Mouse (Mus musculus): ENCODE data around the gene Eml6. TPM values are rescaled to one million over a fixed set of nuclear protein-coding genes. Genes with fewer than 3 reads are reported as not detected.

The Eml6 gene
- polyA plus RNA-seq, 1 experiment from 2014 or later: 0.59 TPM

DNA sequence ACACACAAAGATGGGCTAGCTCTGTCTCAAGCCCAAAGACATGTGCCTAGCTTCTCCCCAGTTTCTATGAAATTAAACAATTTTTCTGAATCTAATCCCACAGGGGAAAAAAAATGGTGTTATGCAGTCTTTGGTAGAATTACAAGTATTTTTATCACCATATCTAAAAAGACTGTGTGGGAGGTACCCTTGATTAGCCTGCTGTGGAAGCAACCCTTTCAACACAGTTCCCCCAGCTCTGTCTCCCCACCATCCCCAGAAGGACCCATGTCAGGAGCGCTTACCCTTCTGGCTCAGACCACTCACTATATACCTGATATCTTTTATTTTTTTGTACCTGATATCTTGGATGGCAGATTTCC lies 276.4 kb downstream of the Eml6 start:
- DNase-seq (ENCODE audit: low spot score): no peak
- no peak overlapping the region for H3K27ac ChIP-seq
- peaks cover 7% of the 10 kb centered on the region; the same call in 1 of the 2 replicates for H3K4me1 ChIP-seq
- no peaks in the 10 kb centered on the region for H3K9me3 ChIP-seq
- no peaks in the 10 kb centered on the region for H3K27me3 ChIP-seq (ENCODE audit: insufficient read depth, poor library complexity, severe bottlenecking)
- H3K36me3 ChIP-seq: peaks cover 32% of the 10 kb centered on the region
- WGBS: 93% methylated on average over 1 of the region's 1 CpGs
- H3K4me3 ChIP-seq: no peak overlapping the region

DNA sequence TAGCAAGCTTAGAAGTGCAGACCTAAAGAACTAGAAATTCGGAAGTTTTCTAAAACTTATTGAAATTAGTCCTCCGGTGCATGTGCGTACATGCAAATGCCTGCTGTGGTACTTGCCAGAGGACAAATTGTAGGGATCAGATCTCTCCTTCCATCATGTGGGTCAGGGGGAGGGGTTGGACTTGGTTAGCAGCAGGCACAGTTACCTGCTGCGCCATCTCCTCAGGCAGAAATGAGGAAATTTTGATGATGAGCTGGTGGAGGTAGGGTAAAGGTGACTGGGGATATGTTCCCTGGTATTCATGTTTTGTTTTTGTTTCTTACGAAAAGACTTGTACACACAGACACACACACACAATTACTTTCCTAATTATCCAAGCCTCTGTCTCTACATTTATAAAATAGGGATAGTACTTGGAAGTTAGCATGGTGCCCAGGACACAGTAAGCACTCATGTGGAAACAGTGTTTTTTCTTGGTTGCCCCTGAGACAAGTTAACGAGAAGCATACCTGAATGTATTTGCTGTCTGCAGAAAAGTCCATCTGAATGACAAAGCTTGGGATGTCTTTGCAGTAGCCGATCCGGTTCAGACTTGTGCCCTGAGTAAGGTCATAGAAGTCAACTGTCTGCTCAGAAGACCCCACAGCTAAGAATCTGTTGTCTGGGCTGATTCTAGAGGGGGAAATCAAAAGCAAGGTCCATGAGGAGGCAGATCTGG lies 276.9 kb downstream of the Eml6 start:
- Histone ChIP-seq H3K9me3 (no peaks in the 10 kb centered on the region), H3K36me3 (peaks cover 37% of the 10 kb centered on the region), H3K27me3 (ENCODE audit: insufficient read depth, poor library complexity, severe bottlenecking) (no peaks in the 10 kb centered on the region), H3K4me1 (peaks cover 7% of the 10 kb centered on the region; the same call in 1 of the 2 replicates), H3K27ac (no peak overlapping the region), H3K4me3 (no peak overlapping the region)
- WGBS: 90% methylated on average over 8 of the region's 8 CpGs
- DNase-seq (ENCODE audit: low spot score): no peak

DNA sequence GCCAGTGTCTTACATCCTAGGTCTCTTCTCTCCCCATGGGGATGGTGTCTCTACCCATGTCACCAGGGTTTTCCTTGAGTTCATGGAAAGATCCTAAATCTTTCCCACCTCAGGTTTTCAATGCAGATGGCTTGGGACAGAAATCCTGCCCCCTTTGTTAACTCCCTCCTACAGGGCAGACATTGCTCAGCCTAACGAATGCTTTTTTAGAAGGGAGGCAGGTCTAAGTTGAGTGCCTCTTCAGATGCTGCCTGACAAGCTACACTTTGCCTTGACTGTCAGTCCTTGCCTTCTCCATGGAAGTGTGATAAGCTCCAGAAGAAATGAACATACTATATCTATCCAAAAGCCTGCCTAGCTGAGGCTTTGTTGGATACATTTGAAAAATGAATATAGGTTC lies 278.0 kb downstream of the Eml6 start:
- H3K36me3 ChIP-seq: peaks cover 47% of the 10 kb centered on the region
- no peak for DNase-seq (ENCODE audit: low spot score)
- no peak overlapping the region for H3K4me3 ChIP-seq
- peaks cover 7% of the 10 kb centered on the region; the same call in 1 of the 2 replicates for H3K4me1 ChIP-seq
- no peaks in the 10 kb centered on the region for H3K27me3 ChIP-seq (ENCODE audit: insufficient read depth, poor library complexity, severe bottlenecking)
- H3K27ac ChIP-seq: no peak overlapping the region
- H3K9me3 ChIP-seq: no peaks in the 10 kb centered on the region
- WGBS: 47% methylated on average over 1 of the region's 1 CpGs

DNA sequence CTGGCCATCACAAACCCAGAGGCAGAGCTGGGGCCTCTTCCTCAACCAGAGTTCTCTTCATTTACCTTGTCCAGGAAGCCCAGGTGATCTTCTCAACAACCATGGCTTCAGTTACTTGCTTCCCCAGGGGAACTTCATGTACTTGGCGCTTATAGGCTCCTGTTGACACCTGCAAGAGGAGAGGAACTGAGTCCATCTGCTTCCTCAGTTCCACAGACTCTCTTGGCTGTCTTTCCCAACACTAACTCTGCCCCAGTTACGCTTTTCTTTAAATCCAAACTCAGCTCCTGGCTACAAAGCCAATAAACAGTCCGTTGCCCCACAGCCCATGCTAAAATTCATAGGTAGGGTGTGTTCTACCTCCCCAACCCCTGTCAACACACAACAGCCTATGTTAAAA lies 278.5 kb downstream of the Eml6 start:
- H3K4me3 ChIP-seq: no peak overlapping the region
- H3K27ac ChIP-seq: no peak overlapping the region
- peaks cover 52% of the 10 kb centered on the region for H3K36me3 ChIP-seq
- 97% methylated on average over 3 of the region's 3 CpGs for WGBS
- no peak for DNase-seq (ENCODE audit: low spot score)
- H3K9me3 ChIP-seq: no peaks in the 10 kb centered on the region
- peaks cover 7% of the 10 kb centered on the region; the same call in 1 of the 2 replicates for H3K4me1 ChIP-seq
- H3K27me3 ChIP-seq (ENCODE audit: insufficient read depth, poor library complexity, severe bottlenecking): no peaks in the 10 kb centered on the region

DNA sequence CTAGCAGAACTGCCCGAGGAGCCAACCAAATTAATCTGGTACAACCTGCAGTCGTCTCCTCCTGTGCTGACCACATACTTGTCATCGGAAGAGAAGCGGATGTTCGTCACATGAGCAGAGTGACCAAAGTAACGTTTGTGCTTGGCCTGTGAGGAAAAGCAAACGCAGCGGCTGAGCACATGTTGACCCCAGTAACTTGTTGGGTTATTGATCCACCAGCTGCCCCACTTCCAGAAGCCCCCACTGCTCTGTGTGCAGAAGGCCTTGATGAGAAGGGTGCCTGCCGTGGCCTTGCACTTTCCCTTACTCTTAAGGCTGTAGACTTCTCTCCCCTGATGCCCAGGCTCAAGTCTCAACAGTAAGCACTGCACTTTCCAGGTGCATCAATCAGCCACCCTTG lies 279.6 kb downstream of the Eml6 start:
- H3K4me3 ChIP-seq: no peak overlapping the region
- no peaks in the 10 kb centered on the region for H3K27me3 ChIP-seq (ENCODE audit: insufficient read depth, poor library complexity, severe bottlenecking)
- H3K9me3 ChIP-seq: no peaks in the 10 kb centered on the region
- DNase-seq (ENCODE audit: low spot score): no peak
- peaks cover 62% of the 10 kb centered on the region for H3K36me3 ChIP-seq
- no peak overlapping the region for H3K27ac ChIP-seq
- peaks cover 3% of the 10 kb centered on the region; the same call in 1 of the 2 replicates for H3K4me1 ChIP-seq
- 83% methylated on average over 9 of the region's 9 CpGs for WGBS

DNA sequence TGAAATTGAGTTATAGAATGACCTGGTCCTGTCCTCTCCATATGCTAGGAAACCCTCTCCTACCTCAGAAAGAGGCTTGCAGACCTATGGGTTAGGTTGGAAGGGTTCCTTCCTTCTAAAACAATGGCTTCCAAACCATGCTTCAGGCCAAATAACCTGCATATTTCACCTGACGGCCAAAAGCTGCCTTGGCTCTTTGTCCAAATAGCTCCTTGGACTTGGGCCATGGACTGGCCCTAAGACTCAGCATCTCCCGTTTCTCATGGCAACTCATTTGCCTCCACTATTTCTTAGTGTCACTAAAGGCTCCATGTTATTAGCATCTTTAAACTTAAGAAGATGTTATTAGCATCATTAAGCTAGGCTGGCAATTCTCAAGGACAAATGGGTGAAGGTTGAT lies 280.3 kb downstream of the Eml6 start:
- H3K4me3 ChIP-seq: no peak overlapping the region
- H3K4me1 ChIP-seq: no peaks in the 10 kb centered on the region
- 83% methylated on average over 2 of the region's 2 CpGs for WGBS
- H3K36me3 ChIP-seq: peaks cover 66% of the 10 kb centered on the region
- no peaks in the 10 kb centered on the region for H3K9me3 ChIP-seq
- H3K27me3 ChIP-seq (ENCODE audit: insufficient read depth, poor library complexity, severe bottlenecking): no peaks in the 10 kb centered on the region
- DNase-seq (ENCODE audit: low spot score): no peak
- no peak overlapping the region for H3K27ac ChIP-seq

DNA sequence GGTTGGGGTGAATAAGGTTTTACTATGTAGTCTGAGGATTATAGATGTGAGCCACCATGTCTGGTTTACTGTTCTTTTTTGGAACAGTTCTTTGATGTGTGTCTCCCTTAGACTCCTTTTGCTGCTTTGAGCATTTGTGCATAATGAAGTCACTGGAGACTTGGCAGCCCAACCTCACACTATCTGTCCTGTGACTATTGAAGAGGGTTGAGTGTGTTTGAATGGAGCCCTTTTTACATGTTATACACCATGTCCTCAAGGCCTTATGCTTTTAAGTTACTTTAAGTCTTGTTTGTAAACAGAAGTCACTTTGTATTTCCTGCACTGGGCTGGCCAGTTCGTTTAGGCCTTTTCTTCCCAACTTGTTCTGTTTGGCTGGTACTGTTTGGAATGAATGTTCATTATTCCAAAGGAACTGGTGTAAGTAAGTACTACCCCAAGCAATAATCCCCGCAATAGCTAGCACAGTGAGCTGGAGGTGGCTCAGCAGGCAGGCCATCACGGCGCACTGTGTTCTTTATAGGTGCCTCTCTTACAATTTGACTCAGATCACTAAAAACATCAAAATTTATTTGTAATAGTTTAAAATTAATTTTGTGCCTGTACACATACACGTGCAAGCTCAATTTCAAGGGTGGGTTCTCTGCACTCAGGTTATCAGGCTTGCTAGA lies 280.9 kb downstream of the Eml6 start:
- H3K4me3 ChIP-seq: no peak overlapping the region
- H3K36me3 ChIP-seq: peaks cover 66% of the 10 kb centered on the region
- H3K4me1 ChIP-seq: no peaks in the 10 kb centered on the region
- no peaks in the 10 kb centered on the region for H3K27me3 ChIP-seq (ENCODE audit: insufficient read depth, poor library complexity, severe bottlenecking)
- no peak for DNase-seq (ENCODE audit: low spot score)
- no peaks in the 10 kb centered on the region for H3K9me3 ChIP-seq
- WGBS: 93% methylated on average over 5 of the region's 5 CpGs
- H3K27ac ChIP-seq: no peak overlapping the region

DNA sequence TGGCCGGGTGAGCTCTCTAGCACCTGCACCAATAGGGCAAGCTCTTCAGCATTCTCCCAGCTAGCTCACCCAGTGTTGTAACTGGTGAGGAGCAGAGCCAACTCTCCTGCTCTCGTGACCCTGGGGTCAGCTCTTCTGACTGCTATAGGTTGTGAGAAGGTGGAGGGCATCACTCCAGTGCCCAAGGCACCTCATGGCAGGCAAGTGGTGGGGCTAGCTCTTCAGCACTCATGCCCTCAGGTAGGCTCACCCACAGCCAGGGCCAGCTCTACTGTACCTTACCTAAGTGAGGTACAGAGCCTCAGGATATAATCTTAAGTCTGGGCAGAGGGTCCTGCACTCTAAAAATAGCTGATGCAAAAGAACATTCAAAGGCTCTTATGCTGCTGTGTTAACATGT lies 286.1 kb downstream of the Eml6 start:
- Histone ChIP-seq H3K27me3 (ENCODE audit: insufficient read depth, poor library complexity, severe bottlenecking) (no peaks in the 10 kb centered on the region), H3K36me3 (peaks cover 51% of the 10 kb centered on the region), H3K27ac (no peak overlapping the region), H3K4me1 (peaks cover 5% of the 10 kb centered on the region; the same call in 1 of the 2 replicates), H3K4me3 (no peak overlapping the region), H3K9me3 (no peaks in the 10 kb centered on the region)
- DNase-seq (ENCODE audit: low spot score): no peak
- 81% methylated on average over 2 of the region's 2 CpGs for WGBS

DNA sequence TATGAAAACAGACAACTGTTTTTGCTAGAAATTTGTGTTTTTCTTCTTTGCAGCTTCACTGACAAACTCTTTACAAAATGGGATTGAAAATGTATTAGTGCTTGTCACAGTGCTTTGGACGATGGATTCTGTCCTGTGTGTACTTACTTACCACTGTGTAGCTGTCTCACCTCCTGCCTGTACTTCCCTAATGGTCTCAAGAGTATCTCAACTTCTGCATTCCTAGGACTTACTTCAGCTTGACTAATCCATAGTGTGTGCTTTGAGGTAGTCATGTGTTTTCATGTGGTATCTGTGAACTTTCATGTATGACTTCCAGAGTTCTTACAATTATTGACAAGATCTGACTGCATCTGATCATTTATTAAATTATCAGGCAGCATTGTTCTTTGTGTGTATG lies 297.9 kb downstream of the Eml6 start:
- Histone ChIP-seq H3K27me3 (ENCODE audit: insufficient read depth, poor library complexity, severe bottlenecking) (no peaks in the 10 kb centered on the region), H3K9me3 (no peaks in the 10 kb centered on the region), H3K4me1 (no peaks in the 10 kb centered on the region), H3K36me3 (peaks cover 2% of the 10 kb centered on the region; the same call in 1 of the 2 replicates), H3K4me3 (no peak overlapping the region), H3K27ac (no peak overlapping the region)
- WGBS: 89% methylated on average over 1 of the region's 1 CpGs
- no peak for DNase-seq (ENCODE audit: low spot score)

DNA sequence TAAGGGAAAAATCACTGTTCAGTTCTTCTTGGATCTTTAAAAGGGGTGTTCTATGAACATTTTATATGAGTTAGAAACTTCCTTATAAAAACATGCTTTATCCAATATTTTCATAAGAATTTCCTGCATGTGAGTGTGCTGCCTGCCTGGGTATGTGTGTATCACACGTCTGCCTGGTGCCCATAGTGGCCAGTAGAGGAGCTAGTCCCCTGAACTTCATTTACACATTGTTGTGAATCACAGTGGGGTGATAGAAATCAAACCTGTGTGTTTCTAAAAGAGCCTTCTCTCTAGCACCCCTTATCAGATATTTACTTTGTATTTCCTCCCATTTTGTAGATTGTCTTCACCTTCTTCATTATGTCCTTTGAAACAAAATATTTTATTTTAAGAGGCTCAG lies 300.2 kb downstream of the Eml6 start:
- H3K4me1 ChIP-seq: no peaks in the 10 kb centered on the region
- no peak overlapping the region for H3K4me3 ChIP-seq
- 88% methylated on average over 1 of the region's 1 CpGs for WGBS
- no peaks in the 10 kb centered on the region for H3K27me3 ChIP-seq (ENCODE audit: insufficient read depth, poor library complexity, severe bottlenecking)
- peaks cover 2% of the 10 kb centered on the region; the same call in 1 of the 2 replicates for H3K36me3 ChIP-seq
- no peak for DNase-seq (ENCODE audit: low spot score)
- H3K9me3 ChIP-seq: no peaks in the 10 kb centered on the region
- no peak overlapping the region for H3K27ac ChIP-seq

DNA sequence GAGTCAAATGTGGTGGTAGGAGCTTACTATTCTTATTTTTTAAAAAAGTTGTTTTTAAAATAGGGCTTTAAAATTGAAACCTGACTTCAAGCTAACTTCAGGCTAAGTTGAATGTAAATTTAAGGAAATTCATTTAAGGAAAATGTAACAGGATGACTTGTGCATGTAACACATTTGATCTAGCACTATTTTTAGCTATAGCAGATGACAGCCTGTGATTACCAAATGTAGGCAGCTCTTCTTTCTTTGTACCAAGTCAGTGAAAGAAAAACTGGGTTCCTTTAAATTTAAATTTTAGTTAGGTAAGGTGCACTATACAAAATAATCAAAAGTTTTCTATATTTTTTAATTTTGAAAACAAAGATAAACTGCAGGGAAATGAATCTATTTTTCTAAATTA lies 300.7 kb downstream of the Eml6 start:
- peaks cover 2% of the 10 kb centered on the region; the same call in 1 of the 2 replicates for H3K36me3 ChIP-seq
- H3K4me1 ChIP-seq: no peaks in the 10 kb centered on the region
- no peak for DNase-seq (ENCODE audit: low spot score)
- no peaks in the 10 kb centered on the region for H3K27me3 ChIP-seq (ENCODE audit: insufficient read depth, poor library complexity, severe bottlenecking)
- H3K4me3 ChIP-seq: no peak overlapping the region
- no peak overlapping the region for H3K27ac ChIP-seq
- H3K9me3 ChIP-seq: no peaks in the 10 kb centered on the region

DNA sequence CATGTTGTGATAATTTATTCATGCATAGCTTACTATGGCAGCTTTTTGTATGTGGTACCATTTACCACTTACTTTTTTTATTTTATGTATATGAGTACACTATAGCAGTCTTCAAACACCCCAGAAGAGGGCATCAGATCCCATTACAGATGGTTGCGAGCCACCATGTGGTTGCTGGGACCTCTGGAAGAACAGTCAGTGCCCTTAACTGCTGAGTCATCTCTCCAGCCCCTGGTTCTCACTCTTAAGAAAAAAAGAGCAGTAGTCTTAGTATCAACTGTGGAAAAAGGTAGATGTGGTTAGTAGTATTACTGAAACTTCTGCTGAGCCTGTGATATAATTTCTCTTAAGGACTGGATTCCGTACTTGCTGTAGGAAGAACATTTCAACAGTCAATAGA lies 301.6 kb downstream of the Eml6 start:
- Histone ChIP-seq H3K27me3 (ENCODE audit: insufficient read depth, poor library complexity, severe bottlenecking) (no peaks in the 10 kb centered on the region), H3K36me3 (peaks cover 2% of the 10 kb centered on the region; the same call in 1 of the 2 replicates), H3K4me3 (no peak overlapping the region), H3K27ac (no peak overlapping the region), H3K9me3 (no peaks in the 10 kb centered on the region), H3K4me1 (no peaks in the 10 kb centered on the region)
- no peak for DNase-seq (ENCODE audit: low spot score)
- WGBS: 93% methylated on average over 2 of the region's 2 CpGs

DNA sequence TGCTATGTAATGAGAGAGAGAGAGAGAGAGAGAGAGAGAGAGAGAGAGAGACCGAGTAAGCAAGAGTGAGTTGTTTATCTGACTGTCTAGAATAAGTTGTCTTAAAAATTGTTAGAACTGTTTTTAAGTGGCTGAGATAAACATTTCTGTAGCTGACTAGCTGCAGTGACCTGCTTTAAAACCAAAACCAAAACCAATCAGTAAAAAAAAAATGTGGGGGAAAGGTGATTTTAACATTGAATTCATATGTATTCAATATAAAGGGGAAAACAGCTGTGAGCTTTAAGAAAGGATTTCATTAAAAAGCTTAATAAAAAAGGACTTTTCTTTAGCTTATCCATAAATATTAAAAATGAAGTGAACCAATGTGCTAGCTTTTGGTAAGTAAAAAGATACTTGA lies 306.2 kb downstream of the Eml6 start:
- Histone ChIP-seq H3K4me1 (no peaks in the 10 kb centered on the region), H3K36me3 (no peaks in the 10 kb centered on the region; the same call in 1 of the 2 replicates), H3K27ac (no peak overlapping the region), H3K9me3 (no peaks in the 10 kb centered on the region), H3K27me3 (ENCODE audit: insufficient read depth, poor library complexity, severe bottlenecking) (no peaks in the 10 kb centered on the region), H3K4me3 (no peak overlapping the region)
- no peak for DNase-seq (ENCODE audit: low spot score)
- WGBS: 72% methylated on average over 1 of the region's 1 CpGs
